Mouse (Mus musculus) mammary gland, adult 2 months (tissue): ENCODE results near the gene Serpinb12. TPM values are rescaled to one million over a fixed set of nuclear protein-coding genes. Genes with fewer than 3 reads are reported as not detected.

Source experiments
- polyA plus RNA-seq: library from polyadenylated mRNA; depleted of rRNA; stranded (reverse); fragments of >200 nt; gene quantifications from 2 replicates; pipeline ENCODE4 v1.2.3, GENCODE M21; 2012; ENCODE audit warnings: low replicate concordance; rRNA removed

The Serpinb12 gene
- polyA plus RNA-seq, result 0.13 TPM in 1 of 2 replicates, not detected in the other

GRCm38 (mm10) chr1:106934265-106934664 is at the start of gene Serpinb12:
Gene Serpinb12, plus strand, starts transcription at chr1:106934449.

GRCm38 (mm10) chr1:106980684-106981083 is 46.4 kb downstream of the Serpinb12 start, which contains the start of gene Serpinb13:
Gene Serpinb13, plus strand, starts transcription at chr1:106980984.

Other genes with a start within 250 kb of the Serpinb12 start
- gene Bcl2, start 220.2 kb upstream of the Serpinb12 start, polyA plus RNA-seq, result 3.2 and 7.1 TPM in 2 replicates
- 21.2 and 28.9 TPM in 2 replicates for gene Kdsr, start 174.7 kb upstream of the Serpinb12 start, polyA plus RNA-seq
- gene Vps4b, start 137.7 kb upstream of the Serpinb12 start, polyA plus RNA-seq, result 14.6 and 18.9 TPM in 2 replicates
- gene Serpinb5, start 73.3 kb upstream of the Serpinb12 start, polyA plus RNA-seq, result 1.9 and 5.8 TPM in 2 replicates
- not detected in 2 replicates for gene Serpinb13, start 46.5 kb downstream of the Serpinb12 start, polyA plus RNA-seq
- not detected in 2 replicates for gene Serpinb3a, start 117.9 kb downstream of the Serpinb12 start, polyA plus RNA-seq
- gene Serpinb3d, start 149.1 kb downstream of the Serpinb12 start, polyA plus RNA-seq, result not detected in 2 replicates